Mouse (Mus musculus) brain, embryonic 14.5 days (tissue): Measurements from ENCODE around the gene Rcc2. TPM values are rescaled to one million over a fixed set of nuclear protein-coding genes. Genes with fewer than 3 reads are reported as not detected.

ENCODE experiments used
- DNase-seq: peaks from one replicate; pipeline ENCODE4 v3.0.0-alpha.2; 2011; ENCODE audit warnings: low read depth
- CTCF ChIP-seq: fragments of 200-500 bp; IDR thresholded peaks from 2 replicates; pipeline ENCODE4 v1.5.1; 2012; ENCODE audit warnings: inconsistent platforms, mild to moderate bottlenecking, moderate library complexity, borderline replicate concordance; ENCODE audit not compliant: insufficient read depth, insufficient read length; ENCODE audit errors: extremely low read depth
- POLR2A ChIP-seq: fragments of 200-500 bp; IDR thresholded peaks from 2 replicates; pipeline ENCODE4 v1.6.1; 2012; ENCODE audit warnings: mild to moderate bottlenecking, inconsistent platforms, borderline replicate concordance; ENCODE audit not compliant: poor library complexity, insufficient read depth, insufficient read length, severe bottlenecking; ENCODE audit errors: extremely low read depth
- polyA plus RNA-seq: library from polyadenylated mRNA; depleted of rRNA; stranded (reverse); fragments of >200 nt; gene quantifications from 2 replicates; pipeline ENCODE4 v1.2.3, GENCODE M21; 2012

Gene Rcc2
- polyA plus RNA-seq, 1 experiment, result 104 TPM

DNA sequence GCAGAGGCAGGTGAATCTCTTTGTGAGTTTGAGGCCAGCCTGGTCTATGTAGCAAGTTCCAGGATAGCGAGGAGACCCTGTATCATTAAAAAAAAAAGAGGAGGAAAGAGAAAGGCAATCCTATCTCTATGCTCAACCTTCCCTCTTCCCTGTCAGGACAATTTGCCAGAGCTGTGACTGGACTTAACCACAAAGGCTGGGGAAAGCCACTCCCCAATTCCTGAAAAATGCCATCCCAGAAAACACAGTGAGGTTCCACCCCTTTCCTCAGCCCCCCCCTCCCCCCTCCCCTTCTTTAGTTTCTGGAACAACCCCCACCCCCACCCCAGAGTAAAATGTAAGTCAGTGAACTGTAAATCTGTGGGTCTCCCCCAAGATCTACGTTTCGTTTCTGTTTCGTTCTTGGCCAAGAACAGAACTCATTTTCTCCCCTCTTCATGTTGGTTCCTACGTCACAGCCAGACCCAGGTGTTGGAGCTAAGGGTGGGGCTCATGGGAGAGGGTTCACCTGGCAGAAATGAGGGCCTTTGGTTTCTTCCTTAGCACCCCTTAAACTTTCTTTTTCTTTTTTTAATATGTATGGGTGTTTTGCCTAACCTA lies 11.4 kb upstream of the Rcc2 start:
- no peak for DNase-seq
- TF ChIP-seq CTCF (no peak), POLR2A (no peak)

DNA sequence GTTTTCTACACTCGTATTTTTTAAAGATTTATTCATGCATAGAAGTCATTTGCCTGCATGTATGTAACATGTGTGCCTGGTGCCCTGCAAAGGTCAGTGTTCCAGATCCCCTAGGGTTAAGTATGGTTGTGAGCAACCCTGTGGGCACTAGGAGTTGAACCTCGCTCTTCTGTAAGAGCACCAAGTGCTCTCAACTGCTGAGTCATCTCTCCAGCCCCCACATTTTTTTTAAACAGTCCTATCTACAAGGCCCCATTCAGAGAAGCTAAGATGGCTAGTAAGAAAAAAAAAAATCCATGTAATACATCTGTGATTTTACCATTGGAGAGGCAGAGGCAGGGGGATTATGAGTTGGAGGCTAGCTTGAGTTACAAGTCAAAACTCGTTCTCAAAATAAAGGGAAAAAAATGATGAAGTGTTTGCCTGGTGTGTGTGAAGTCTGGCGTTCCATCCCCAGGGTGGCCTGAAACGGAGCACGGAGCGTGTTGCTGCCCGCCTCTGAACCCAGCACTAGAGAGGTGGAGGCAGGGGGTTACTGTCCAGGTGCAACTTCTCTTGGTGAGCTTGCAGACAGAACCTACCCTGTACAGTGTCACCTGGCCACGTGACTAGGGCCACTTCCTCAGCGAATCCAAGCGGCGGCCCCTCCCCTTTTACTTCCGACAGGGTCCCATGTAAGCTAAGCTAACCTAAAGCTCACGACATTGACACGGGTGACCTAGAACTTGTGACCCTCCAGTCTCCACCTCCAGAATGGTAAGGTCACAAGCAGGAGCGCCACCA lies 10.3 kb upstream of the Rcc2 start:
- TF ChIP-seq POLR2A (no peak), CTCF (no peak)
- no peak for DNase-seq

DNA sequence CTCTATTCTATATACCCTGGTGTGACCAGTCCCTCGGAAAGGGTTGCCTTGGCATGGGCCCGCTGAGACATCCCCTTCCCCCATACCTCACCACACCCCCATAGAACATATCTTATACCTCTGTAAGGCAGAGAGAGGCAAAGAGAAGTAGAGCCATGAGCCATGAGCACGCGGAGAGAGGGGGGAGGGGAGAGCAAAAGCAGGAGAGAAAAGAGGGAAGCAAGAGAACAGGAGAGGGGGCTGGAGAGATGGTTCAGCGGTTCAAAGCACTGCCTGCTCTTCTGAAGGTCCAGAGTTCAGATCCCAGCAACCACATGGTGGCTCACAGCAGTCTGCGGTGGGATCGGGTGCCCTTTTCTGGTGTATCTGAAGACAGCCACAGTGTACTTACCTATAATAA lies 8.9 kb upstream of the Rcc2 start:
- no peak for TF ChIP-seq POLR2A
- TF ChIP-seq CTCF, result no peak

DNA sequence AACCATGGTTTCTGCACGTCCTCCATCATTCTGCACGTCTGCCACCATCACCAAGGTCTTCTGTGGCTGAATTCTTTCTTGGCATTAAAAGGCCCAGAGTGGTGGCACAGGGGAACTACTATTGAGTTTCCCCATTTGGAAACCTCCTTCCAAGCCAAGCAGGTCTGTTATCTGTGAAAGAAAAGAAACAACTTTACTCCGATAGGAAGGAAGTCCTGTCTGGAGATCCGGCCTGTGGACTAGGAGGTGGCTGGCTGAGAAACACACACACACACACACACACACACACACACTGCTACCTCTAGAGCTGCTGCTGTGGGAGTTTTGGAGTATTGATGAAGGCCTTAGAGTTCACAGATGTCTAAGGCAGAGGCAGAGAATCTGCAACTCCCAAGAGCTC lies 6.8 kb upstream of the Rcc2 start:
- TF ChIP-seq POLR2A, result no peak
- DNase-seq, result no peak

More for the DNA sequence above, 8.9 kb upstream of the Rcc2 start:
- no peak for DNase-seq

DNA sequence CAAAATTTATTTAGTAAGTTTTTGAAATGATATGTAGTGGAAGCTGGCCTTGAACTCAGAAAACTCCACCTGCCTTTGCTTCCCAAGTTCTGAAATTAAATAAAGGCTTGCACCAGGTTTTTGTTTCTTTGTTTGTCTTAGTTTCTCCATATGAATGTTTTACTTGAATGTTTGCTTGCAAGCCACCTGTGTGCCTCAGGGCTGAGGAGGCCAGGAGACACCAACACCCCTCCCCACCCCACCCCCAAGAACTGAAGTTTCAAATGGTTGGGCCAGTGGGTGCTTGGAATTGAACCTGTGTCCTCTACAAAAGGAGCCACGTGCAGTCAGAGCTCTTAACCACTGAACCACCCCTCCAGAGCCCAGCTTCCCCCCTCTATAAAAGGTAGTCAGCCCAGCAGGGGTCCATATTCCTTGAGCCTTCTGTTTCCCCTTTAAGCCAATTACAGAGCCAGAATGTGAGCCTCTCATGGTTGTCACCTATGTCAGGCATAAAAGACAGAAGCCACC lies 5.7 kb upstream of the Rcc2 start:
- TF ChIP-seq POLR2A (no peak), CTCF (no peak)
- DNase-seq, result no peak

DNA sequence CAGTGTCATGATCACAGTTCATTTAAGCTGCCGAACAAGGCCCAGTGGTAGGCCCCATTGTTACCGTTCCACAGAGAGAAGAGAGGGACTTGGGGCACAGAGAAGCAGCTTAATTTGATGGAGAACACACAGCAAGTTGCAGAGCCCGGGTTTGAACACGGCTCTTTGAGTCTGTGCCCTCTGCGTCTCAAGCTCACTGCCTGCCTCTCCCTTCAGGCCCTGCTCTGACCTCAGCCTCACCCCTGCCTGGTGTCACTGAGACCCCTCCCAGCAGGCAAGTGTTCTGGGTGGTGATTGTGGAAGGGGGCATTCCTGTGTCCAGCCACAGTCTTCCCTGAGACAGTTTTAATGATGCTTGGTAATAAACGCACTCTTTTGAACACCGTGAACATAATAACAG lies 5.2 kb upstream of the Rcc2 start:
- DNase-seq, result no peak
- TF ChIP-seq POLR2A (no peak), CTCF (no peak)

DNA sequence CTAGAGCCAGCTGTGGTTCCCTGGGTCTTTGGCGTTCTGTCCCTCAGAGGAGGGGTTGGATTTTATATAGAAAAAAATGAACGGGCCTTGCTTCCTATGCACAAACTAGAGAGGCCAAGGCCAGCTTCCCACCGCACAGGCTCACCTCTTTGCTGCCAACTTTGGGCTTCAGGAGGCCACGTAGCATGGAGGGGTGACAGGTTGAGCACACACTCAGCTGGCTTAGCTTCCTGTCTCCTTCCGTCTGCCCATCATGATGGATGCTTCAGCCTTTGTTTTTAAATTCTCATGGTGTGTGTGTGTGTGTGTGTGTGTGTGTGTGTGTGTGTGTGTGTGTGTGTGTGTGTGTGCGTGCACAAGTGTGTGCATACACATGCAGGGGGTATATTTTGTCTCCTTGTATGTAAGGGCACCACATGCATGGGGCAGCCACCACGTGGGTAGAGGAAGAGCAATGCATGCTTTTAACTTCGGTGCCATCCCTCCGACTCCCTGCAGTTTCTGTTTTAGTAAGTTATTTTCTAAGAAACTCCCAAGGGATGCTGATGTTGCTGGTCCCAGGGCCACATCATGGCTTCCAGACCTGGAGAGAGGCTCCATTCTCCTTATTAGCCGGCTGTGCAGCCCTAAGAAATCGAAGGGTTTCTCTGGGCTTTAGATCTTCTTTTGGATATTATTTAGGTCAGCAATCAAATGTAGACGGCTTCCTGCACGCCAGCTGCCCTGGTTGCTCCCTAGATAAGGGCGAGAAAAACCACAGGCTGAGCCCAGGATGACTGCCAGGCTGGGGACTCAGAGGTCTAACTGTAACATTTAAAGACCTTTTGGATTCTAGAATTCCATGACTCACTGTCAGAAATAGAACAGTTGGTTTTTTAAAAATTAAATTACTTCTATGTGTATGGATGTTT lies 4.4 kb upstream of the Rcc2 start:
- DNase-seq, result no peak
- no peak for TF ChIP-seq POLR2A
- no peak for TF ChIP-seq CTCF

DNA sequence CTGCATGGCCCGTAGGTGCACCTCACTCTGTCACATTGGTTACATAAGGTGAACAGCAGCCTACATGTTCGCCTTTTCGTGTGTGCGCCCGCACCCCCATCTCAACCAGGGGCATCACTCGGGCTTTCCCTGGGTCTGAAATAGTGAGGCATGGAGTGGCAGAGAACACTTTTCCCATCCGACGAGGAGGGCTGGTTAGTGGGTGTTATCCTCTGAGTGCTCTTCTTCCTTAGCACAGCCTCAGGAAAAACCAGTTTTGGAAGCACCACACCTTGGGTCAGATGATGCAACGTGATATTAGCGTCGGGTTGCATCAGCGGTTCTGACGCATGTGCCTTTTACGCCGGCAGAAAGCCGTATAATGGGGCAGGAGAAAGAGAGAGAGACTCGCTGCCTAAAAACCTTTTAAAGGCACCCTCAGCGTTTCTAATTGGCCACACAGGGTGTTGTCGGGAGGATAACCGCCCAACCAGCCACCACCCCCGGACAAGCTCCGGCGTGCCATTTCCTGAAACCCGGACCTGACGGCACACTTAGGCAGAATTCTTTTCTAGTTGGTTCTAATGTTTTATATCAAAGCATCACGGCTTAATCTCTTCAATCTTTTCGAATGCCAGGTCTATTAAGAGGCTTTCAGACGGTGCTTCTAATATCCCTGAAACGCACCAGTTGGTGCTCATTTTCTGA lies 757 bp upstream of the Rcc2 start:
- no peak for TF ChIP-seq CTCF
- TF ChIP-seq POLR2A, result no peak
- peak; percentile 67 for DNase-seq

DNA sequence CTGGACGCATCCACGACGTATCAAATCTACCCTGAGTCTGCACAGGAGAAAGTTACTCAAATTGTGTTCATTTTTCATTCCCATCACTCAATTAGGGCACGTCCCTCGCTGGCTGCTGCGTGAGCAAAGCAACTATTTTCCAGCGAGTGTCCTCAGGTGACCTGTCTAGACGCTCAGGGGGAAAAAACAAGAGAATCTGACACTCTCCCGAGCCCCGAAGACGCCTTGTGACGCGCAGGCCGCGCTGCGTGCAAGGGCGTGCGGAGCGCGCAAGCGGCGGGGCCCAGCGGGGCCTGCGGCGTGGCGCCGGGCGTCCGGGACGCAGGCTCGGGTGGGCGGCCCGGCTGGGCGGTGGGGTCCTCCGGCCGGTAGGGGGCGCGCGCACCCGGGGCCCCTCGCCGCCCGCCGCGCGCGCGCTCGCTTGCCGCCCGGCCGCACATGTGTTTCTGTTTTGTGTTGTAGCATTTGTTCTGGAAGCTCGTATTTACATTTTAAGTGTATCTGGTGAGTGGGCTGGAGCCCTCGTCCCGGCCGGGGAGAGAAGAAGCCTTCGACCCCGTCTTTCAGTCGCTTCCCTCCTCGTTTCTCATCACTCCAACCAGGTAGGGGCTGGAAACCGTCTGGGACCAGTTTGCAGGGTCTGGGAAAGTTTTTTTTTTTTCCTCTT lies 841 bp downstream of the Rcc2 start:
- TF ChIP-seq POLR2A (peak; percentile 25; the same call in 1 of the 2 replicates), CTCF (peak; percentile 41; the same call in 1 of the 2 replicates)
- DNase-seq, result peak; percentile 91

DNA sequence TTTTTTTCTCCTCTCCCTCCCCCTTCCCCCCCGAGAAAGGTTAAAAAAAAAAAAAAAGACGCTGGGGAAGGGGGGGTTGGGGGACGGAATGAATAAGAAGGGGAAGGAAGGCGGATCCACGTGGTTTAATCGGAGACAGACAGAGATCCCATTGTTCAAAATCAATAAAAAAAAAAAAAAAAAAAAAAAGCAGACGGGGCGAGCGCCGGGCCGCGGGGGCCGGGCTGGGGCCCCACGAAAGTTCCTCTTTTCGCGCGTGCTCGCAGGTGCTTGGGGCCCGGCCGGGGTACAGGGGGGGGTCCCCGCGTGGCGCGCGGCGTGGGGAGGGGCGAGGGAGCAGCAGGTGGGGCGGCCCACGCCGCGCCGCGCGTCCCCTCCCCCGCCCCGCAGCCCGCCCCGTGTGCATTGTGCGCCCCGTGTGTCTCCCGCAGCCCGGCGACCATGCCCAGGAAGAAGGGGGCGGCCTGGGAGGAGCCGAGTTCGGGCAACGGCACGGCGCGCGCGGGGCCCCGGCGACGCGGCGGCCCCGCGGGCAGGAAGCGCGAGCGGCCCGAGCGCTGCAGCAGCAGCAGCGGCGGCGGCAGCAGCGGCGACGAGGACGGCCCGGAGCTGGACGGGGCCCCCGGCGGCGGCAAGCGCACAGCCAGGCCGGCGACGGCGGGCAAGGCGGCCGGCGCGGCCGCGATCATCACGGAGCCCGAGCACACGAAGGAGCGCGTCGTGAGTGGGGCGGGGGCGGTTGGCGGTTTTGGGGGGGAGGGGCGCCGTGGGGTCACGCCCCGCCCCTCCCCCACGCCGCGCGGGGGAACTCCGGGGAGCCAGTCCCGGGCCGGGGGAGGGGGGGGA lies 1.6 kb downstream of the Rcc2 start:
- DNase-seq, result peak; percentile 40
- TF ChIP-seq POLR2A, result no peak
- TF ChIP-seq CTCF, result no peak

DNA sequence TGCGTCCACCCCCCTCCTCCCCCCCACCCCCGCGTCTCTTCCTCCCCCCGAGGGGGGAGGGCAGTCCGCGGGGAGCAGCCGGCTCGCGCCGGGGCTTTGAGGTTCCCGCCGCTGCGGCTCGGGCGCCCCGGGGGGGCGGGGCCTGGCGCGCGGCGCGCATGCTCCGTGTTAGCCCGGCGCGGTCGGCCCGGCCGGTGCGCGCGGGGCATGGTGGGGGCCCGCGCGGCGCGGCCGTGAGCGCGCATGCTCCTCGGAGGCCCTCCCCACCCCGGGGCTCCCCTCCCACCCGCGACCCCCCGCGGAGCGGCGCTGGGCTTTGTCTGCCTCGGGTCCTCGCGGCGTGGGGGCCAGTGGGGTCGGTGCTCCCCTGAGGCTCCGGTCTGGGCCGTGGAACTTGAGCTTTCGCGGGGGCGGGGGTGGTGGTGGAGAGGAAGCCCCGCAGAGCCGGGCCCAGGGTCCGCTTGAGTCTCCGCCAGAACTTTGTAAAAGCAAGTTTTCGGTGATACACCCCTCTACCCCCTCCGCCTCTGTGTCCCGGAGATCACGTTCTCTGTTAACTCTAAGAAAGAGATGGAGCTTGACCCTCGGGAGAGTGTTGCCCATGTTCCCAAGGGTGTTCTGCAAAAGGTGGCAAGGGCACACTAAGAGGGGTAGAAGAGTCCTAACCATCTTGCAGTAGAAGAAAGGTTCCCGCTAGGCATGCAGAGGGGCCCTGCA lies 2.4 kb downstream of the Rcc2 start:
- DNase-seq, result peak; percentile 86
- TF ChIP-seq POLR2A, result peak; percentile 51; the same call in 1 of the 2 replicates
- TF ChIP-seq CTCF, result no peak

DNA sequence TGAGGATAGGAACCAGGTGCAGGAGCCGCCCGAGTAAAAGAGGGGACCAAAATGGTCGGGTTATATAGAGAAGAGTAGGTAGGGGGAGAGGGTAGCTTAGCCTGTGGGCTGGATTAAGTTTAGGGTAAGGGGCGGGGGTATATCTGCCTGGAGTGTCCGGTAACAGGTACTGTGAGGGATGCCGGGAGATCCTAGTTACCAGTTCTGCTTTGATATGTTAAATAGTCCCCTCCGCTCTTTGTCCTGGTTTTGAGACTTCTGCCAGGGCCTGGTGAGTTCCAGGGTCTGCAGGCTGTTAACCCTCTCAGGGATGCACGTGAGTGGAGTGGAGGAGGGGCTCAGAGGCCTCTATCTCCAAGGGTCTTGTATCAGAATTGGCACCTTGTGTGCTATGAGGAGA lies 3.3 kb downstream of the Rcc2 start:
- peak; percentile 75 for DNase-seq
- TF ChIP-seq CTCF (no peak), POLR2A (no peak)
